Mouse (Mus musculus): ENCODE data around the gene Tars. TPM values are rescaled to one million over a fixed set of nuclear protein-coding genes. Genes with fewer than 3 reads are reported as not detected.

Tars gene
- polyA plus RNA-seq (2015; fragmentation: Nextera tagmentation; extraction: Ambion mirVana) = 64.3 and 69.3 TPM in 2 replicates

- Histone ChIP-seq H3K9me3 (ENCODE audit: control insufficient read depth, low read length) (no peaks in the 10 kb centered on the region), H3K4me3 (ENCODE audit: low read length) (peak within 1 kb of the TSS; percentile 98), H3K4me2 (ENCODE audit: low read depth, low read length) (peak within 1 kb of the TSS; percentile 60), H3K27ac (ENCODE audit: low read length) (peak within 1 kb of the TSS; percentile 68), H3K9ac (ENCODE audit: low read depth, low read length) (peak within 1 kb of the TSS; percentile 87), H3K36me3 (ENCODE audit: control insufficient read depth, insufficient read depth, low read length) (no peaks in the 10 kb centered on the region), H3K4me1 (ENCODE audit: control insufficient read depth, insufficient read depth, low read length) (peaks cover 4% of the 10 kb centered on the region), H3K27me3 (replicated peaks; ENCODE audit: control insufficient read depth, insufficient read depth, low read length) (no peaks in the 10 kb centered on the region)
- WGBS = under 1% methylated on average over 42 of the region's 42 CpGs
- ATAC-seq = peak; percentile 100
These were observed at the start of gene Tars for GRCm38 (mm10) chr15:11399356-11400067. TSS of gene Tars (minus strand) at chr15:11399665.

GRCm38 (mm10) chr15:11437361-11437760 is 37.9 kb upstream of the Tars start:
- no peaks in the 10 kb centered on the region for H3K36me3 ChIP-seq (ENCODE audit: control insufficient read depth, insufficient read depth, low read length)
- no peaks in the 10 kb centered on the region for H3K9me3 ChIP-seq (ENCODE audit: control insufficient read depth, low read length)
- H3K27ac ChIP-seq (ENCODE audit: low read length) = no peak overlapping the region
- 87% methylated on average over 4 of the region's 4 CpGs for WGBS
- H3K27me3 ChIP-seq (replicated peaks; ENCODE audit: control insufficient read depth, insufficient read depth, low read length) = no peaks in the 10 kb centered on the region
- no peak for ATAC-seq
- no peak overlapping the region for H3K4me3 ChIP-seq (ENCODE audit: low read length)
- no peak overlapping the region for H3K4me2 ChIP-seq (ENCODE audit: low read depth, low read length)
- no peak overlapping the region for H3K9ac ChIP-seq (ENCODE audit: low read depth, low read length)
- no peaks in the 10 kb centered on the region for H3K4me1 ChIP-seq (ENCODE audit: control insufficient read depth, insufficient read depth, low read length)

- Histone ChIP-seq H3K27ac (ENCODE audit: low read length) (no peak overlapping the region), H3K4me2 (ENCODE audit: low read depth, low read length) (no peak overlapping the region), H3K27me3 (replicated peaks; ENCODE audit: control insufficient read depth, insufficient read depth, low read length) (no peaks in the 10 kb centered on the region), H3K4me3 (ENCODE audit: low read length) (no peak overlapping the region), H3K9me3 (ENCODE audit: control insufficient read depth, low read length) (no peaks in the 10 kb centered on the region), H3K36me3 (ENCODE audit: control insufficient read depth, insufficient read depth, low read length) (no peaks in the 10 kb centered on the region), H3K4me1 (ENCODE audit: control insufficient read depth, insufficient read depth, low read length) (no peaks in the 10 kb centered on the region), H3K9ac (ENCODE audit: low read depth, low read length) (no peak overlapping the region)
- no peak for ATAC-seq
- 91% methylated on average over 15 of the region's 15 CpGs for WGBS
These were observed 37.3 kb upstream of the Tars start for GRCm38 (mm10) chr15:11436709-11437280.

GRCm38 (mm10) chr15:11426899-11427298 is 27.4 kb upstream of the Tars start:
- ATAC-seq = no peak
- Histone ChIP-seq H3K4me1 (ENCODE audit: control insufficient read depth, insufficient read depth, low read length) (no peaks in the 10 kb centered on the region), H3K36me3 (ENCODE audit: control insufficient read depth, insufficient read depth, low read length) (no peaks in the 10 kb centered on the region), H3K9me3 (ENCODE audit: control insufficient read depth, low read length) (no peaks in the 10 kb centered on the region), H3K4me2 (ENCODE audit: low read depth, low read length) (no peak overlapping the region), H3K27me3 (replicated peaks; ENCODE audit: control insufficient read depth, insufficient read depth, low read length) (no peaks in the 10 kb centered on the region), H3K27ac (ENCODE audit: low read length) (no peak overlapping the region), H3K9ac (ENCODE audit: low read depth, low read length) (no peak overlapping the region), H3K4me3 (ENCODE audit: low read length) (no peak overlapping the region)
- WGBS = 69% methylated on average over 2 of the region's 2 CpGs

GRCm38 (mm10) chr15:11413484-11413883 is 14.0 kb upstream of the Tars start:
- Histone ChIP-seq H3K9ac (ENCODE audit: low read depth, low read length) (no peak overlapping the region), H3K4me2 (ENCODE audit: low read depth, low read length) (no peak overlapping the region), H3K4me3 (ENCODE audit: low read length) (no peak overlapping the region), H3K27me3 (replicated peaks; ENCODE audit: control insufficient read depth, insufficient read depth, low read length) (no peaks in the 10 kb centered on the region), H3K36me3 (ENCODE audit: control insufficient read depth, insufficient read depth, low read length) (no peaks in the 10 kb centered on the region), H3K27ac (ENCODE audit: low read length) (no peak overlapping the region), H3K4me1 (ENCODE audit: control insufficient read depth, insufficient read depth, low read length) (no peaks in the 10 kb centered on the region), H3K9me3 (ENCODE audit: control insufficient read depth, low read length) (no peaks in the 10 kb centered on the region)
- WGBS = 85% methylated on average over 1 of the region's 1 CpGs
- no peak for ATAC-seq

- WGBS = 80% methylated on average over 2 of the region's 2 CpGs
These were observed 13.1 kb upstream of the Tars start for GRCm38 (mm10) chr15:11412542-11412941.

GRCm38 (mm10) chr15:11411846-11412245 is 12.4 kb upstream of the Tars start:
- Histone ChIP-seq H3K36me3 (ENCODE audit: control insufficient read depth, insufficient read depth, low read length) (no peaks in the 10 kb centered on the region), H3K9ac (ENCODE audit: low read depth, low read length) (no peak overlapping the region), H3K9me3 (ENCODE audit: control insufficient read depth, low read length) (no peaks in the 10 kb centered on the region), H3K27me3 (replicated peaks; ENCODE audit: control insufficient read depth, insufficient read depth, low read length) (no peaks in the 10 kb centered on the region), H3K4me1 (ENCODE audit: control insufficient read depth, insufficient read depth, low read length) (0 out of 2 replicates have a peak, but pooled peaks cover under 1% of the 10 kb centered on the region), H3K4me3 (ENCODE audit: low read length) (no peak overlapping the region), H3K4me2 (ENCODE audit: low read depth, low read length) (no peak overlapping the region), H3K27ac (ENCODE audit: low read length) (no peak overlapping the region)
- ATAC-seq = no peak
- WGBS = 70% methylated on average over 7 of the region's 7 CpGs

More at GRCm38 (mm10) chr15:11412542-11412941, 13.1 kb upstream of the Tars start:
- Histone ChIP-seq H3K36me3 (ENCODE audit: control insufficient read depth, insufficient read depth, low read length) (no peaks in the 10 kb centered on the region), H3K27ac (ENCODE audit: low read length) (no peak overlapping the region), H3K4me1 (ENCODE audit: control insufficient read depth, insufficient read depth, low read length) (no peaks in the 10 kb centered on the region), H3K9me3 (ENCODE audit: control insufficient read depth, low read length) (no peaks in the 10 kb centered on the region), H3K4me3 (ENCODE audit: low read length) (no peak overlapping the region), H3K27me3 (replicated peaks; ENCODE audit: control insufficient read depth, insufficient read depth, low read length) (no peaks in the 10 kb centered on the region), H3K9ac (ENCODE audit: low read depth, low read length) (no peak overlapping the region), H3K4me2 (ENCODE audit: low read depth, low read length) (no peak overlapping the region)
- ATAC-seq = no peak

GRCm38 (mm10) chr15:11408155-11408826 is 8.8 kb upstream of the Tars start:
- ATAC-seq = peak; percentile 36; the same call in 1 of the 2 replicates
- H3K9ac ChIP-seq (ENCODE audit: low read depth, low read length) = no peak overlapping the region
- no peak overlapping the region for H3K27ac ChIP-seq (ENCODE audit: low read length)
- H3K36me3 ChIP-seq (ENCODE audit: control insufficient read depth, insufficient read depth, low read length) = no peaks in the 10 kb centered on the region
- H3K9me3 ChIP-seq (ENCODE audit: control insufficient read depth, low read length) = no peaks in the 10 kb centered on the region
- 30% methylated on average over 7 of the region's 7 CpGs for WGBS
- H3K4me3 ChIP-seq (ENCODE audit: low read length) = no peak overlapping the region
- H3K4me1 ChIP-seq (ENCODE audit: control insufficient read depth, insufficient read depth, low read length) = peaks cover 3% of the 10 kb centered on the region; the same call in 1 of the 2 replicates
- no peaks in the 10 kb centered on the region for H3K27me3 ChIP-seq (replicated peaks; ENCODE audit: control insufficient read depth, insufficient read depth, low read length)
- H3K4me2 ChIP-seq (ENCODE audit: low read depth, low read length) = no peak overlapping the region

GRCm38 (mm10) chr15:11407381-11407780 is 7.9 kb upstream of the Tars start:
- WGBS = 11% methylated on average over 8 of the region's 8 CpGs
- H3K4me1 ChIP-seq (ENCODE audit: control insufficient read depth, insufficient read depth, low read length) = peaks cover 3% of the 10 kb centered on the region; the same call in 1 of the 2 replicates

More at GRCm38 (mm10) chr15:11407381-11407780, 7.9 kb upstream of the Tars start:
- Histone ChIP-seq H3K27me3 (replicated peaks; ENCODE audit: control insufficient read depth, insufficient read depth, low read length) (no peaks in the 10 kb centered on the region), H3K4me3 (ENCODE audit: low read length) (no peak overlapping the region), H3K36me3 (ENCODE audit: control insufficient read depth, insufficient read depth, low read length) (no peaks in the 10 kb centered on the region), H3K9ac (ENCODE audit: low read depth, low read length) (no peak overlapping the region), H3K4me2 (ENCODE audit: low read depth, low read length) (no peak overlapping the region), H3K9me3 (ENCODE audit: control insufficient read depth, low read length) (no peaks in the 10 kb centered on the region), H3K27ac (ENCODE audit: low read length) (no peak overlapping the region)
- ATAC-seq = no peak

All from intestine, embryonic 16.5 days (tissue).